Mouse (Mus musculus): ENCODE results near the gene Pmp22. TPM values are rescaled to one million over a fixed set of nuclear protein-coding genes. Genes with fewer than 3 reads are reported as not detected.

Pmp22 gene
- polyA plus RNA-seq, 1 experiment from 2014 or later: 26.8 TPM

GRCm38 (mm10) chr11:63122249-63122648 is 6.5 kb upstream of the Pmp22 start:
- no peaks in the 10 kb centered on the region for H3K9me3 ChIP-seq (replicated peaks; ENCODE audit: control insufficient read depth, low read length)
- 65% methylated on average over 2 of the region's 2 CpGs for WGBS
- no peak for DNase-seq (ENCODE audit: low spot score)

GRCm38 (mm10) chr11:63122776-63123350 is 5.9 kb upstream of the Pmp22 start:
- 62% methylated on average over 4 of the region's 4 CpGs for WGBS
- no peaks in the 10 kb centered on the region for H3K9me3 ChIP-seq (replicated peaks; ENCODE audit: control insufficient read depth, low read length)
- no peak for DNase-seq (ENCODE audit: low spot score)

More at GRCm38 (mm10) chr11:63122249-63122648, 6.5 kb upstream of the Pmp22 start:
- Histone ChIP-seq H3K27ac (ENCODE audit: low read depth, low read length) (no peak overlapping the region), H3K4me3 (ENCODE audit: low read depth, low read length) (no peak overlapping the region), H3K9ac (ENCODE audit: low read length) (no peak overlapping the region), H3K4me1 (ENCODE audit: control insufficient read depth, insufficient read depth, low read length) (no peaks in the 10 kb centered on the region; the same call in 1 of the 2 replicates), H3K4me2 (ENCODE audit: low read length) (no peak overlapping the region), H3K27me3 (replicated peaks; ENCODE audit: control insufficient read depth, insufficient read depth, low read length) (no peaks in the 10 kb centered on the region), H3K36me3 (ENCODE audit: control insufficient read depth, insufficient read depth, low read length) (no peaks in the 10 kb centered on the region)
- no peak for ATAC-seq

DNA sequence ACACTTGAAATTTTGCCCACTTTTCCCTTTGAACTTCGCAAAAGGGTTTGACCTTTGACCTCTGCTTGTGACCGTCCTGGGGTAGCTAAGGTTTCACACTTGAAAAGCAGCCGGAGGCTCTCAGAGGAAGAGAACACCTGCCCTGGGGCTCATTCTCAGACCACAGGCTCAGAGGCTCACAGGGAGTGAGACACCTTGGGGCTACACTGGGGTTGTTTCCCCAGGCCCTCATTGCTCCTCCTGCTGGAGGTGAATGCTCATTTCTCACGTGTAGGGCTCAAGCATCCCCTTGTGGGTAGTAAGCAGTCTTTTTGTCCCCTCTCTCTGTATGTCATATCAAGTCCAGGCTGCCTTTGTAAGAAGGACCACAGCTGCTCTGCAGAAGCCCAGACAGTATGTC is 4.5 kb upstream of the Pmp22 start:
- Histone ChIP-seq H3K4me3 (ENCODE audit: low read depth, low read length) (no peak overlapping the region), H3K4me2 (ENCODE audit: low read length) (no peak overlapping the region), H3K27ac (ENCODE audit: low read depth, low read length) (no peak overlapping the region), H3K9me3 (replicated peaks; ENCODE audit: control insufficient read depth, low read length) (no peaks in the 10 kb centered on the region), H3K4me1 (ENCODE audit: control insufficient read depth, insufficient read depth, low read length) (no peaks in the 10 kb centered on the region; the same call in 1 of the 2 replicates), H3K27me3 (replicated peaks; ENCODE audit: control insufficient read depth, insufficient read depth, low read length) (no peaks in the 10 kb centered on the region; the same call in 1 of the 2 replicates), H3K9ac (ENCODE audit: low read length) (no peak overlapping the region), H3K36me3 (ENCODE audit: control insufficient read depth, insufficient read depth, low read length) (no peaks in the 10 kb centered on the region)
- no peak for DNase-seq (ENCODE audit: low spot score)
- ATAC-seq: no peak
- 13% methylated on average over 4 of the region's 4 CpGs for WGBS

More at GRCm38 (mm10) chr11:63122776-63123350, 5.9 kb upstream of the Pmp22 start:
- H3K4me2 ChIP-seq (ENCODE audit: low read length): no peak overlapping the region
- H3K27ac ChIP-seq (ENCODE audit: low read depth, low read length): no peak overlapping the region
- ATAC-seq: no peak
- H3K4me1 ChIP-seq (ENCODE audit: control insufficient read depth, insufficient read depth, low read length): no peaks in the 10 kb centered on the region; the same call in 1 of the 2 replicates
- no peaks in the 10 kb centered on the region for H3K36me3 ChIP-seq (ENCODE audit: control insufficient read depth, insufficient read depth, low read length)
- H3K27me3 ChIP-seq (replicated peaks; ENCODE audit: control insufficient read depth, insufficient read depth, low read length): no peaks in the 10 kb centered on the region
- H3K9ac ChIP-seq (ENCODE audit: low read length): no peak overlapping the region
- no peak overlapping the region for H3K4me3 ChIP-seq (ENCODE audit: low read depth, low read length)

GRCm38 (mm10) chr11:63125832-63126456 is 2.8 kb upstream of the Pmp22 start:
- no peak for DNase-seq (ENCODE audit: low spot score)
- 67% methylated on average over 5 of the region's 5 CpGs for WGBS
- Histone ChIP-seq H3K9ac (ENCODE audit: low read length) (no peak overlapping the region), H3K9me3 (replicated peaks; ENCODE audit: control insufficient read depth, low read length) (no peaks in the 10 kb centered on the region), H3K4me2 (ENCODE audit: low read length) (no peak overlapping the region), H3K4me3 (ENCODE audit: low read depth, low read length) (no peak overlapping the region), H3K27ac (ENCODE audit: low read depth, low read length) (no peak overlapping the region), H3K36me3 (ENCODE audit: control insufficient read depth, insufficient read depth, low read length) (no peaks in the 10 kb centered on the region), H3K27me3 (replicated peaks; ENCODE audit: control insufficient read depth, insufficient read depth, low read length) (peaks cover 11% of the 10 kb centered on the region), H3K4me1 (ENCODE audit: control insufficient read depth, insufficient read depth, low read length) (no peaks in the 10 kb centered on the region; the same call in 1 of the 2 replicates)
- ATAC-seq: no peak

DNA sequence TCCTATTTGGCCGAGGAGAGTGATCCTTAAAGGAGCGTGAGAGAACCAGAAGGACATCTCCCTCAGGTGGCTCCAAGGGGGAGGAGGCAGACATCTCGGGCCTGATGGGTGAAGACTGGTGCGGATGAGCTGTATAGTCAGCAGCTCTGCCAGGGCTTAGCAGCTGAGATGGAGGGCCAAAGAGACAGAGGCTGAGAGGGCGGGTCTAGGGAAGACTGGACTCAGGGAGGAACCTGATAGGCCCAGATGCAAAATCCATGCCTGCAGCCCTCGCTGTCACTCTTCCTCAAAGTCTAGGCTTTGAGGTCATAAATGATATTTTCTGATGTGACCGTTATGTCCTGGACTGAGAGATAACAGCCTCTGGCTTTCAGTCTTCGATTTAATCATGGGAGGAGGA is 1.8 kb upstream of the Pmp22 start:
- DNase-seq (ENCODE audit: low spot score): no peak
- Histone ChIP-seq H3K9ac (ENCODE audit: low read length) (no peak overlapping the region), H3K27me3 (replicated peaks; ENCODE audit: control insufficient read depth, insufficient read depth, low read length) (peaks cover 21% of the 10 kb centered on the region), H3K27ac (ENCODE audit: low read depth, low read length) (no peak overlapping the region), H3K4me2 (ENCODE audit: low read length) (no peak overlapping the region), H3K9me3 (replicated peaks; ENCODE audit: control insufficient read depth, low read length) (no peaks in the 10 kb centered on the region), H3K4me1 (ENCODE audit: control insufficient read depth, insufficient read depth, low read length) (peaks cover 4% of the 10 kb centered on the region), H3K36me3 (ENCODE audit: control insufficient read depth, insufficient read depth, low read length) (no peaks in the 10 kb centered on the region), H3K4me3 (ENCODE audit: low read depth, low read length) (no peak overlapping the region)
- ATAC-seq: no peak
- 79% methylated on average over 8 of the region's 8 CpGs for WGBS

GRCm38 (mm10) chr11:63127513-63127912 is 1.3 kb upstream of the Pmp22 start:
- DNase-seq (ENCODE audit: low spot score): no peak
- Histone ChIP-seq H3K4me3 (ENCODE audit: low read depth, low read length) (no peak overlapping the region), H3K4me2 (ENCODE audit: low read length) (no peak overlapping the region), H3K36me3 (ENCODE audit: control insufficient read depth, insufficient read depth, low read length) (no peaks in the 10 kb centered on the region), H3K9ac (ENCODE audit: low read length) (no peak overlapping the region), H3K27ac (ENCODE audit: low read depth, low read length) (no peak overlapping the region), H3K27me3 (replicated peaks; ENCODE audit: control insufficient read depth, insufficient read depth, low read length) (peaks cover 26% of the 10 kb centered on the region), H3K9me3 (replicated peaks; ENCODE audit: control insufficient read depth, low read length) (no peaks in the 10 kb centered on the region), H3K4me1 (ENCODE audit: control insufficient read depth, insufficient read depth, low read length) (peaks cover 9% of the 10 kb centered on the region)
- no peak for ATAC-seq
- 87% methylated on average over 4 of the region's 4 CpGs for WGBS

DNA sequence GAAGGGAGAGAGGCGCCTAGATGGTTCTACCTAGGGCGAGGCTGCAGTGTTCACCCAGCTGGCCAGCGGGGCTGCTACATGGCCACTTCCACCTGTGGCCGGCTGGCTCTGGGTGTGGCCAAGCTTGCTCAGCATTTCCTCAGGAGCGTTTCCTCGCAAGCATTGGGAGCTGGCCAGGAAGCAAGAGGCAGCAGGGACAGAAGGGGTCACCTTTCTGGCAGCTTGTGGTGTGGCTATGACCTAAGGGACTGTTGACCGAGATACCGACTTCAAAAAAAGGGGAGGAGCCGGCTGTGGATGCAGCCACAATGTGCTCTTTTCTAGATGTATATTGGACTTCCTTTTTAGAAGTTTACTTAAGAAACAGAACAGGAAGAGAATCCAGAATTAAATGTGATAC is 593 bp downstream of the Pmp22 start:
- H3K4me2 ChIP-seq (ENCODE audit: low read length): no peak overlapping the region
- WGBS: 53% methylated on average over 9 of the region's 9 CpGs
- H3K9ac ChIP-seq (ENCODE audit: low read length): no peak overlapping the region
- H3K4me1 ChIP-seq (ENCODE audit: control insufficient read depth, insufficient read depth, low read length): peaks cover 13% of the 10 kb centered on the region
- H3K36me3 ChIP-seq (ENCODE audit: control insufficient read depth, insufficient read depth, low read length): no peaks in the 10 kb centered on the region
- DNase-seq (ENCODE audit: low spot score) (no peak), ATAC-seq (no peak)
- H3K9me3 ChIP-seq (replicated peaks; ENCODE audit: control insufficient read depth, low read length): no peaks in the 10 kb centered on the region
- H3K4me3 ChIP-seq (ENCODE audit: low read depth, low read length): no peak overlapping the region
- H3K27me3 ChIP-seq (replicated peaks; ENCODE audit: control insufficient read depth, insufficient read depth, low read length): peaks cover 40% of the 10 kb centered on the region
- H3K27ac ChIP-seq (ENCODE audit: low read depth, low read length): no peak overlapping the region

DNA sequence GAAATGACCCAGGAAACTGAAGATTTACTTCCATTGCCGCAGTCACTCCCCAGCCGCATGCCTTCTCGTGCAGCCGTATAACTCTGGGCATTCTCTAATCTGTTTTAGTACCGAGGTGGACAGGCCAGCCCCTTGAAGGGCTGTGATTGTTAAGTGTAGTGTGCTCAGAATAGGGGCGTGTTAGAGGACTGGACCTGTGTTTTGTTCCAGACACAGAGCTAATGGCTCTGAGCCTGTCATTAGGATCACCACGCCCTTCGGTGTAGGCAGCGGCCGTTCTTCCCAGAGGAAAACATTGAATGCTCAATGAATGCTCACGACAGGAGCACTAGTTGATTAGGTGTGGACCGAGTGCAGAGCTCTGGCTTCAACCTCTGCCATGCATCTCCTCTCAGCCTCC is 1.1 kb downstream of the Pmp22 start:
- H3K4me3 ChIP-seq (ENCODE audit: low read depth, low read length): no peak overlapping the region
- no peaks in the 10 kb centered on the region for H3K9me3 ChIP-seq (replicated peaks; ENCODE audit: control insufficient read depth, low read length)
- H3K27me3 ChIP-seq (replicated peaks; ENCODE audit: control insufficient read depth, insufficient read depth, low read length): peaks cover 40% of the 10 kb centered on the region
- H3K27ac ChIP-seq (ENCODE audit: low read depth, low read length): no peak overlapping the region
- WGBS: 21% methylated on average over 12 of the region's 12 CpGs
- H3K4me2 ChIP-seq (ENCODE audit: low read length): no peak overlapping the region
- no peak for ATAC-seq
- H3K4me1 ChIP-seq (ENCODE audit: control insufficient read depth, insufficient read depth, low read length): peaks cover 13% of the 10 kb centered on the region
- DNase-seq (ENCODE audit: low spot score): no peak
- H3K9ac ChIP-seq (ENCODE audit: low read length): no peak overlapping the region
- H3K36me3 ChIP-seq (ENCODE audit: control insufficient read depth, insufficient read depth, low read length): no peaks in the 10 kb centered on the region

DNA sequence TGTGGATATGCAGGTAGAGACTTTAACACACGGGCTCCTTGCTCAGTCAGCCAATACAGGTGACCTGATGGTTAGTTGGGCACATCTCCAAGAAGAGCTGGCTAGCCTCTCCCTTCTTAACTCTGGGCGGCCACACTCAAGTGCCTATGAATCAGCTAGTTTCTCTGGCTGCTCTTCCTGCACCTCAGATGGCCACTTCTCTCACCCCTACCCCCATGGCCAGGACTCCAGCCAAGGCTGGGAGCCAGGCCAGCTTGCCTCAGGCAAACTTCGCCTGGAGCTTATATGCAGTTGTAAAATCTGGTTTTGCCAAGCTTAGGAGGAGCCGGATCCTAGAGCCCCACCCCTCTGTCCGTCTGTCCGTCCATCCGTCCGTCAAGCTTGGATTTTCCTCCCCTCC is 1.7 kb downstream of the Pmp22 start:
- no peak for ATAC-seq
- peaks cover 40% of the 10 kb centered on the region for H3K27me3 ChIP-seq (replicated peaks; ENCODE audit: control insufficient read depth, insufficient read depth, low read length)

More for the DNA sequence above, 1.7 kb downstream of the Pmp22 start:
- 30% methylated on average over 8 of the region's 8 CpGs for WGBS
- Histone ChIP-seq H3K36me3 (ENCODE audit: control insufficient read depth, insufficient read depth, low read length) (no peaks in the 10 kb centered on the region), H3K4me2 (ENCODE audit: low read length) (peak overlapping the region; percentile 98; the same call in 1 of the 2 replicates), H3K9ac (ENCODE audit: low read length) (no peak overlapping the region), H3K9me3 (replicated peaks; ENCODE audit: control insufficient read depth, low read length) (no peaks in the 10 kb centered on the region), H3K4me1 (ENCODE audit: control insufficient read depth, insufficient read depth, low read length) (peaks cover 15% of the 10 kb centered on the region), H3K27ac (ENCODE audit: low read depth, low read length) (no peak overlapping the region), H3K4me3 (ENCODE audit: low read depth, low read length) (no peak overlapping the region)
- no peak for DNase-seq (ENCODE audit: low spot score)
